Mouse (Mus musculus): ENCODE data around the gene Klhdc9. TPM values are rescaled to one million over a fixed set of nuclear protein-coding genes. Genes with fewer than 3 reads are reported as not detected.

The Klhdc9 gene
- 10 to 100 TPM in 3 of 4 experiments, 1 to 10 TPM in 1; 10.0 to 12.8 (median 12.4) TPM for total RNA-seq (2022)

GRCm38 (mm10) chr1:171360656-171361055 is at the start of gene Klhdc9:
Klhdc9 (minus strand) TSS chr1:171360798.
- DNase-seq (ENCODE audit: low spot score in 2 of 2) = peak; percentile 72 to 95

- DNase-seq (ENCODE audit: low spot score in 2 of 2) = no peak
These were observed 49.6 kb upstream of the Klhdc9 start for GRCm38 (mm10) chr1:171410231-171410630.

DNA sequence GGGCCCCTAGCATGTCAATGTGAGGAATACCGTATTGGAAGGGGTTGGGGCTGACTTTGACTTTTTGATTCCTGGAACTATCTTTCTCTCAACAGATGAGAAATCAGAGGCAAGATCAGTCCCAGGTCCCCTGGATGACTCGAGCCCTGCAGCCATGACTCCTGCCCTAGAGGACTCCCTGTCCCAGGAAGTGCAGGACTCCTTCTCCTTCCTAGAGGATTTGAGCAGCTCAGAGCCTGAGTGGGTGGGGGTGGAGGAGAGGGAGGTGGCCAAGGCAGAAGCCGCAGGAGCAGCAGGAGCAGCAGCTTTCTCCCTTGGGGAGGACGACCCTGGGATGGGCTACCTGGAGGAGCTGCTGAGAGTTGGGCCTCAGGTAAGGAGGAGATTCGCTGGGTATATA is 46.7 kb upstream of the Klhdc9 start:
- no peak for DNase-seq (ENCODE audit: low spot score in 2 of 2)

GRCm38 (mm10) chr1:171402991-171403390 is 42.4 kb upstream of the Klhdc9 start:
- no peak for DNase-seq (ENCODE audit: low spot score in 2 of 2)

DNA sequence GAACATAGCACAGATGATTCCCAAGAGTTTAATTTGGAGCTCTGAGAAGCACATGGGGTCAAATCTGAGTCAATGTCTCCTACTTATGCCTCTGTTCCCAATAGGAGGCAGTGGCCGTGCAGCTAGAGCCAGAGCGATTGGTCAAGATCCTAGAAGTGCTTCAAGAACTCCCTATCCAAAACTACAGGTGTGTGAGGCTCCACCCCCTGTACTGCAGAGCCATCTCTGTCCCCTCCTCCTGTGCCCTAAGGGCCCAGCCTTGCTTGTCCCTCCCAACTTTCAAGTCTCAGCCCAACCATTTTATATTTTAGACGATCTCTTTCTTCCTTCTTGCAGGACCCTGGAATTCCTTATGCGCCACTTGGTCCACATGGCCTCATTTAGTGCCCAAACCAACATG is 41.2 kb upstream of the Klhdc9 start:
- no peak for DNase-seq (ENCODE audit: low spot score in 2 of 2)

GRCm38 (mm10) chr1:171390101-171390500 is 29.5 kb upstream of the Klhdc9 start:
- no peak for DNase-seq (ENCODE audit: low spot score in 2 of 2)

DNA sequence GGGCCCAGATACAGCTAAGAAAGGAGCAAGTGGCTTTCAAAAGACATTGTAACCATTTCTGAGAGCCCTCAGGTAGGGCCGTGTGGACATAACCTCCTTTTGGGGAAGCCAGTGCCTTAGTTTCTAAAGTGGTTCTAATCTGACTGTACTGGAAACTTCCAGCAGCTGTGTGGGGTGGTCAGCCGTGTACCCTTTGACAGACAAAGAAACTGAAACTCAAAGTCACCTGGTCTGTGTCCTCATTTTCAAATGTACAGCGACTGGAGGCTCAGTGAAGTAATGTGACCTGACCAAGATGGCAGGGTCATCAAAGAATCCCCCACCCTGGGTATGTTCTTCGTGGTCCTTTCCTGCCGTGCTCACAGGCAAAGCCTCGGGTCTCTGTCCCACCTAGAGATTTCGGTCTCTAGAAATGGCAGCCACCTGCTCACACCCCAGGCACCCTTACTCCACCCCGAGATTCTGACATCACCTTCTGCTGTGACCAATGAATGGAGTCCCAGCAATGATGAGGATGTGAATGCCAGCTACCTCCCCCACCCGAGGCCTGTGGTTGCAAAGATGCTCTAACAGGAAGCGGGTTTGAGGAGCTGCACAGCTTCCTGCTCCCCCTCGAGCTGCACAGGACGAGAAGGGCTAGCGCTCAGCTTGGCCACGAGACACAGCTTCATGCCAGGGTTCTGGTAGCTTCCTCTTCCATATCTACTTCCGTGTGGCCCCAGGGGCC is 27.9 kb upstream of the Klhdc9 start, which contains the start of gene Arhgap30:
Gene Arhgap30 (plus strand): TSS at position 579 of the 727 bp plus-strand sequence.
- DNase-seq (ENCODE audit: low spot score in 2 of 2) = no peak

GRCm38 (mm10) chr1:171387099-171387498 is 26.5 kb upstream of the Klhdc9 start:
- DNase-seq (ENCODE audit: low spot score in 2 of 2) = no peak

GRCm38 (mm10) chr1:171385171-171385570 is 24.6 kb upstream of the Klhdc9 start:
- no peak for DNase-seq (ENCODE audit: low spot score in 2 of 2)

DNA sequence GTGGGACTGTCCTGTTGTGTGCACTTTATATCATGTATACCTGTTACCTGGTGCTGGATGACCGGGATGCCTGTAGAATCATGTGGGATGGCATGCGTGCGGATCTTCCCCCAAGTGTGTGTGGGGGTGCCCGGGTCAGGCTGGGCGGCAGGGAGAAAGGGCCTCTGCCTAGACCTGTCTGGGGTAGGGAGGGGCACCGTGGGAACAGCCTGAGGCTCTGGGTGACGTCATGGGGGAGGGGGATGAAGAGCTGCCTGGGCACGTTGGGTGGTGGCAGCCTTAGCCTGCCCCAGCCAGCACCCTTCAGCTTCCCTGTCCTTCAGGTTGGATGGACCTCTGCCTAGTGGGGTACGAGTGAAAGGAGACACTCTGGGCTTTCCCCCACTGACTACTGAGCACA is 23.8 kb upstream of the Klhdc9 start:
- no peak for DNase-seq (ENCODE audit: low spot score in 2 of 2)

GRCm38 (mm10) chr1:171382096-171382620 is 21.6 kb upstream of the Klhdc9 start:
- no peak for DNase-seq (ENCODE audit: low spot score in 2 of 2)

DNA sequence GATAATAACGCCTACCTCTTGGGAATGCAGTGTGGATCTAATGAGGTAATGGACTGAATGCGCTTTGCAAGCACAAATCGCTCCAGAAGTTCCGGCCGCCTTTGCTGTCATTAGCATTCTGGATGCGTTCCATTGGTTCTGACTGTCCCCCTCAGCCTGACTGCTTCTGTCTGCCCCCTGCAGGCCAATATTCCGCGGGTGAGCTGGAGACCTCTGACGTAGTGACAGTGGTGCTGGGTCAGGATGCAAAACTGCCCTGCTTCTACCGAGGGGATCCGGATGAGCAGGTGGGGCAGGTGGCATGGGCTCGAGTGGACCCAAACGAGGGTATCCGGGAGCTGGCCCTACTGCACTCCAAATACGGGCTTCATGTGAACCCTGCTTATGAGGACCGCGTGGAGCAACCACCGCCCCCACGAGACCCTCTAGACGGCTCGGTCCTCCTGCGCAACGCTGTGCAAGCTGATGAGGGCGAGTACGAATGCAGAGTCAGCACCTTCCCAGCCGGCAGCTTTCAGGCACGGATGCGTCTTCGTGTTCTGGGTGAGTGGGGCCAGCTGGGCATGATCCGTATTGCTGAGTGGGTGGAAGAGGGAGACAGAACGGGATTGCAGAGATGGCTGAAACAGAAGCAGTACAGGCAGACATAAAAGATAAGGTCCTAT is 19.5 kb upstream of the Klhdc9 start:
- DNase-seq (ENCODE audit: low spot score in 2 of 2) = peak; percentile 46 to 71

GRCm38 (mm10) chr1:171378298-171378697 is 17.7 kb upstream of the Klhdc9 start:
- DNase-seq (ENCODE audit: low spot score in 2 of 2) = no peak

DNA sequence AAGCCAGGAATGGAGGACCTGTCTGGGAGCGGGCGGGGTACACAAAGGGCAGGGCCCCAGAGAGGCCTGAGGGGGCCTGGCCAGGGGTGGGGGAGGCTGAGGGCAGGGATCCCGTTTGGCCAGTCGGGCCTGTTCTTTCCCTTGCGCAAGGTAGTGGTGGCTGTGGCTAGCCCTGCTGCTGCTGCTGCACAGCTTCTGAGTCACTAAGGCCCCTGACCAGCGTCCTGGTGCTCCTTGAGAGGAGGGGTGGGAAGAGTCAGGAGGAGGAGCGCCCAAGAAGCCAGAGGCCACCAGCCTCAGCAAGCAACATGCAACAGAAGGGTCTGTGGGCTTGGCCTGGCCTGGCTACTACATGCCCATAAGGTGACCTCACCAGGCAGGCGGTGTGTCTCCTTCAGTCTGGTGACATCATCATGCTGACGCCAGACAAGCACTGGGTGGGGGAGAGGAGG is 15.1 kb upstream of the Klhdc9 start:
- DNase-seq (ENCODE audit: low spot score in 2 of 2) = no peak

- no peak for DNase-seq (ENCODE audit: low spot score in 2 of 2)
These were observed 13.3 kb upstream of the Klhdc9 start for GRCm38 (mm10) chr1:171373946-171374345.

- DNase-seq (ENCODE audit: low spot score in 2 of 2) = no peak
These were observed 12.3 kb upstream of the Klhdc9 start for GRCm38 (mm10) chr1:171372880-171373279.

DNA sequence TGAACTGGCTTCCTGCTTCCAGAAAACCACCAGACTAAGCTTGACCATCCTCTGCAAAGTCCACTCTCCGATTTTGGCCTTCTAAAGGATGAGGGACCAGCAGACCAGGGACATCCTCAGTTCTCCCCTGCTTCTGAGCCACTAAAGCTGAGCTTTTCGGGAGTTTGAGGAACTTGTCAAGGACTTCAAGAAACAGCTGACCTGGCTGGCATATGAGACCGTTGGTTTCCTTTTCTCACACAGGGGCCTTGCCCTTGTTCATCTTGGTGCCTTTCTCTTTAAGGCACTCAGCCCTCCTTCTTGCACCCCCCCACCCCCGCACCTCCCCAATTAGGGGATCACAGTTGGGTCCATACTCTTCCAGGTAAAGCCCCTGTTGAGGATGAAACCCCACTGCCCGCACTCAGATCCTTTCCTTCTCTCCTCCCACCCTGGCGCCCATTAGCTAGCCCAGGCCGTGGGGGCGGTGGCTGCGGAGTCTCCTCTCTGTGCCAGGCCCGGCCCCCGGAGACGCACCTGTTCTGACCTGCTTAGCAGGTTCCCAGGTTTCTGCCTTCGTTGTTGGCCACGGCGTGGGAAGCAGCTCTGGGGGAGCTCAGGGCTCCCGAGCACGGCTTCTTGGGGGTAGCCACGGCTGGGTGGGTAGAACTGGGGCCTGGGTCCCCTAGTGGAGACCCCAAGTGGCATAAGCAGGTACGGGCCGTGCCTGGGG is 9.4 kb upstream of the Klhdc9 start, which contains the start of gene Nectin4:
Gene Nectin4 (plus strand): TSS at position 255 of the 712 bp plus-strand sequence.
- DNase-seq (ENCODE audit: low spot score in 2 of 2) = no peak

DNA sequence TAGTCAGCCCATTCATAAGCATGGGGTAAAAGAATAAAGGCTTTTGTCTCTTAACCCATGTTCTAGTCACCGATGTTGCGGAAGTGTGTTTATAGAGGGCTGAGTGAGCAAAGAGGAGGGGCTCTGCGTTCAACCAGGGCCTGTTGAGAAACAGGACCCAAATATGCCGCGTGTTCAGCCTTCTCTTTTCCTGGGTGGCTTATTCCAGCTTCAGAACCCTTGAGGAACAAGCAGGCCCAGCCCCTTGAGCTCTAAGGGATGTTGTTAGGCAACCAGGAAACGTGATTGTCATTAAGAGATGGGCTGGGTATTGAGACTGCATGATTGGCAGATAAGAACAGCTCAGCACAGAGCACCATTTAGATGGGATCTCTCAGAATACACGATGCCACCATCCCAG is 5.3 kb upstream of the Klhdc9 start:
- no peak for DNase-seq (ENCODE audit: low spot score in 2 of 2)

GRCm38 (mm10) chr1:171361106-171362103 is 807 bp upstream of the Klhdc9 start:
- peak in 1 of 2 experiments; percentile 57 for DNase-seq (ENCODE audit: low spot score in 2 of 2)

DNA sequence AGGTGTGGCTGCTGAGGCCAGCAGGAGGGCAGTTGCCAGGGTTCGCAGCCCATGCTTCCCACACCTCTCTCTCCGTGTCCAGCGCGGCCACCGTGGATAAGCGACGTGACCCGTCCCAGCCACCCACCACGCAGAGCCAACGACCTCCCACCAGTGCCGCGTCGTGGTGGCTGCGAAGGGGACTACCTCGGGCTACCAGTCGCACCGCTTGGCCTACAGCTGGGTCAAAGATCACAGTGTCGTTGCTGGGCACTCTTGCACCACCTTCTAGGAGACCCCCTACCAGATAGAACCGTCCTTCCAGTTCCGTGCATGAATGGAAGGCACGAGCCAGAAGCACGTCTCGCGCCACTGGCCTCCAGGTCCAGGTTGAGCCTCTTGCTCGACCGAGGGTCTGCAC is 345 bp downstream of the Klhdc9 start:
- no peak for DNase-seq (ENCODE audit: low spot score in 2 of 2)

Measured in left cerebral cortex, adult 8-10 months (tissue).